Mouse (Mus musculus) limb, embryonic 15.5 days (tissue): ENCODE data around the gene Abtb1. TPM values are rescaled to one million over a fixed set of nuclear protein-coding genes. Genes with fewer than 3 reads are reported as not detected.

ENCODE experiments used
- ATAC-seq: fragments of 200-750 bp; cut with Nextera tagmentation; 2 replicates; pipeline ENCODE4 v1.8.0; 2017; ENCODE audit warnings: low read depth, moderate TSS enrichment; ENCODE audit not compliant: insufficient number of reproducible peaks, low FRiP score, low TSS enrichment
- H3K27ac ChIP-seq: fragments of 300-500 bp; sonication (generic); 2 replicates; pipeline ENCODE4 v1.5.1; 2015; ENCODE audit warnings: moderate library complexity, mild to moderate bottlenecking, inconsistent platforms
- H3K27me3 ChIP-seq: fragments of 300-500 bp; sonication (generic); 2 replicates; pipeline ENCODE4 v1.6.1; 2015; ENCODE audit warnings: inconsistent platforms
- H3K36me3 ChIP-seq: fragments of 300-500 bp; sonication (generic); 2 replicates; pipeline ENCODE4 v1.6.1; 2015; ENCODE audit warnings: inconsistent platforms
- H3K4me1 ChIP-seq: fragments of 300-500 bp; sonication (generic); 2 replicates; pipeline ENCODE4 v1.6.1; 2015; ENCODE audit warnings: inconsistent platforms
- H3K4me2 ChIP-seq: fragments of 300-500 bp; sonication (generic); 2 replicates; pipeline ENCODE4 v1.6.1; 2015; ENCODE audit warnings: mild to moderate bottlenecking, inconsistent platforms
- H3K4me3 ChIP-seq: fragments of 300-500 bp; sonication (generic); 2 replicates; pipeline ENCODE4 v1.5.1; 2015; ENCODE audit warnings: mild to moderate bottlenecking, inconsistent platforms
- H3K9ac ChIP-seq: fragments of 300-500 bp; sonication (generic); 2 replicates; pipeline ENCODE4 v1.6.1; 2015; ENCODE audit warnings: inconsistent platforms
- H3K9me3 ChIP-seq: fragments of 300-500 bp; sonication (generic); 2 replicates; pipeline ENCODE4 v1.6.1; 2016; ENCODE audit warnings: inconsistent platforms
- WGBS: fragments of 180-500 bp; shearing (Covaris S2); methylation state at CpG from one replicate; pipeline ENCODE4 v1.1.7; 2015; 5-methylcytosine and 5-hydroxymethylcytosine counted together
- polyA plus RNA-seq: library from polyadenylated mRNA; unstranded; fragments of >200 nt; fragmentation: Nextera tagmentation; extraction: Ambion mirVana; gene quantifications from 2 replicates; pipeline ENCODE4 v1.2.1, GENCODE M21; 2015

The Abtb1 gene
- 29.9 and 33.3 TPM in 2 replicates for polyA plus RNA-seq

- ATAC-seq = peak; percentile 99
- H3K4me2 ChIP-seq = peak within 1 kb of the TSS; percentile 90
- peaks cover 34% of the 10 kb centered on the region for H3K36me3 ChIP-seq
- H3K9ac ChIP-seq = peak within 1 kb of the TSS; percentile 76
- H3K4me3 ChIP-seq = peak within 1 kb of the TSS; percentile 89
- peaks cover 23% of the 10 kb centered on the region for H3K4me1 ChIP-seq
- no peaks in the 10 kb centered on the region for H3K9me3 ChIP-seq
- WGBS = 1% methylated on average over 72 of the region's 72 CpGs
- H3K27ac ChIP-seq = peak within 1 kb of the TSS; percentile 90
- no peaks in the 10 kb centered on the region for H3K27me3 ChIP-seq
Measured at GRCm38 (mm10) chr6:88841781-88842689, at the start of gene Abtb1. Abtb1 (minus strand) TSS chr6:88841984.

- 91% methylated on average over 7 of the region's 7 CpGs for WGBS
- H3K9ac ChIP-seq = no peak overlapping the region
Measured at GRCm38 (mm10) chr6:88890832-88891231, 49.0 kb upstream of the Abtb1 start.

GRCm38 (mm10) chr6:88889410-88890042 lies 47.7 kb upstream of the Abtb1 start:
- H3K9ac ChIP-seq = no peak overlapping the region
- no peaks in the 10 kb centered on the region for H3K27me3 ChIP-seq
- 91% methylated on average over 13 of the region's 13 CpGs for WGBS
- H3K4me1 ChIP-seq = no peaks in the 10 kb centered on the region
- no peak overlapping the region for H3K4me2 ChIP-seq
- no peak overlapping the region for H3K4me3 ChIP-seq
- no peak for ATAC-seq
- H3K36me3 ChIP-seq = peaks cover 100% of the 10 kb centered on the region
- H3K9me3 ChIP-seq = no peaks in the 10 kb centered on the region
- H3K27ac ChIP-seq = no peak overlapping the region

More at GRCm38 (mm10) chr6:88890832-88891231, 49.0 kb upstream of the Abtb1 start:
- no peak for ATAC-seq
- Histone ChIP-seq H3K36me3 (peaks cover 99% of the 10 kb centered on the region), H3K4me1 (no peaks in the 10 kb centered on the region), H3K4me3 (no peak overlapping the region), H3K27me3 (no peaks in the 10 kb centered on the region), H3K4me2 (no peak overlapping the region), H3K27ac (no peak overlapping the region), H3K9me3 (no peaks in the 10 kb centered on the region)

DNA sequence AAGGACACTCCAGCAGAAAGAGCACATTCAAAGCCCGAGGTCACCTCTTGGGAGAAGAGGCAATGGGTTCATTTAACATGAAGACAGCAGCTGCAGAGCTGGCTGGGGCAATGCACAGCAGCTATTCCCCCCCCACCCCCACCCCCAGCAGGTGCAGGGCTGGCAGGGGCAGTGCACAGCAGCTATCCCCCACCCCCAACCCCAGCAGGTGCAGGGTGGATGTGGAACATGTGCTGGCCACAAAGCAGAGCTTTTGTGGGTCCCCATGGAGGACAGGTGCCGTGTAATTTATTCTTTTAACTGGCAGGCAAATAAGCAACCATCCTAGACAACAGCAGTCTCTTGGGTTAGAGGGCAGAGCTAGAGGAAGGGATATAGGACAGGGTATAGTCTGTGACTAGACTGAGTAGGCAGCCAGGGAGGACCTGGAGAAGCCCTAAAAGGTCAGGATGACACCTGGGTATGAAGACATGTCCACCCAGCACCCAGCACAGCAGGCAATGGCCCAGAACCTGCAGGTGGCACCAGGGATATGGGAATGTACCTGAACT lies 44.7 kb upstream of the Abtb1 start:
- Histone ChIP-seq H3K4me2 (no peak overlapping the region), H3K9me3 (no peaks in the 10 kb centered on the region), H3K4me3 (no peak overlapping the region), H3K4me1 (no peaks in the 10 kb centered on the region), H3K27me3 (no peaks in the 10 kb centered on the region), H3K27ac (no peak overlapping the region), H3K36me3 (peaks cover 98% of the 10 kb centered on the region), H3K9ac (no peak overlapping the region)
- ATAC-seq = no peak; the same call in 1 of the 2 replicates
- 68% methylated on average over 2 of the region's 2 CpGs for WGBS

DNA sequence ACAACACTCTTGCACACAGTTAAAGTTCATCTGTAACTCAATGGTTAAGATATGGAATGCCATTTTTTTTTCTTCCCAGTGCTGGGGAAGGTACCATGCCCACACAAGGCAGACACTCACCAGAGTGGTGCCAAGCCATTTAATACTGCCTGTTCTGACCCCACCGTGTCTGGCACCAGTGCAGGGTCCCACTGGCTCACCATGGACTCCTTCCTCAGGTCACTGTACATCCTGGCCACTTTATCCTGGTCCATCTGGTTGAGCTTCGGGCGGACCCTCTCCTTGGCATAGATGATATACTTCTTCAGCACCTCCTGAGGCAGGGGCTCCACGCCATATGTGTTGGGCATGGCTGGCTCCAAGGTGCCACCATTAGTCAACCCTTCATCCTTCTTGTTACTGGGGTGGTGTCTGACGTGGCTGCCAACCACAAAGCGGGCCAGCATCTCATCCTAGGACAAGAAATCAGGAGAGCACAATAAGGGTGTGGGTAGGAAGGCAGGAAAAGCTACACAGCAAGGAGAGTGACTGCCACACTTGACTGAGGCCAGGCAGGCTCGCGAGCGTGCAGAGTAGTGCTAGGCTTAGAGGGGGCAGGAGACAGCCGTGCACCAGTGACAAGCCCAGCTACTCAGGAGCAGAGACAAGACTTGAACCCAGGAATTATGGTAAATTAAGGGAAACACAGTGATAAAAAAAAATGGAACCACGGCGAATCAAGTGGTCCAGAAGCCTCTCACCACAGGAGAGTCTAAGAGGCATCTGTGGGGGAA lies 44.0 kb upstream of the Abtb1 start:
- Histone ChIP-seq H3K9ac (no peak overlapping the region), H3K4me3 (no peak overlapping the region), H3K9me3 (no peaks in the 10 kb centered on the region), H3K4me2 (no peak overlapping the region), H3K27me3 (no peaks in the 10 kb centered on the region), H3K4me1 (no peaks in the 10 kb centered on the region), H3K36me3 (peaks cover 95% of the 10 kb centered on the region), H3K27ac (no peak overlapping the region)
- ATAC-seq = no peak
- 90% methylated on average over 12 of the region's 12 CpGs for WGBS

DNA sequence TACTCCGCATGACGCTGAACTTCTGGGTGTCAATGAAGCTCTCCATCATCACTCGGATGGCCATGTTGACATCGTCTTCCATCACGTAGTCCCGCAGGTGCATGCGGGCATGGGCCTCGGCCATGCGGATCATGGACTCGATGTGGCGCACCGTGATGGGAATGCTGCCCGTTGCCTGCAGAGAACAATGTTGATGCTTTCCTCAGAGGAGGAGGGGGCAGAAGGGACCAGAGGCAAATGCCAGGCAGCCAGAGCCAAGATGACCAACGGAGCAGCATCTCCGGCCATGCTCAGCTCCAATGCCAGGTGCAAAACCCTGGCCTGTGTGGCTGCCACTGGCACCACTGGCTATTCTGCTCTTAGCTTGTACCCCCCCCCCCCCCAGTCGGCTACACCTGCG lies 42.9 kb upstream of the Abtb1 start:
- H3K4me2 ChIP-seq = no peak overlapping the region
- H3K4me3 ChIP-seq = no peak overlapping the region
- ATAC-seq = no peak
- no peak overlapping the region for H3K27ac ChIP-seq
- H3K4me1 ChIP-seq = no peaks in the 10 kb centered on the region
- H3K9ac ChIP-seq = no peak overlapping the region
- WGBS = 95% methylated on average over 17 of the region's 17 CpGs
- no peaks in the 10 kb centered on the region for H3K9me3 ChIP-seq
- H3K36me3 ChIP-seq = peaks cover 93% of the 10 kb centered on the region
- no peaks in the 10 kb centered on the region for H3K27me3 ChIP-seq

DNA sequence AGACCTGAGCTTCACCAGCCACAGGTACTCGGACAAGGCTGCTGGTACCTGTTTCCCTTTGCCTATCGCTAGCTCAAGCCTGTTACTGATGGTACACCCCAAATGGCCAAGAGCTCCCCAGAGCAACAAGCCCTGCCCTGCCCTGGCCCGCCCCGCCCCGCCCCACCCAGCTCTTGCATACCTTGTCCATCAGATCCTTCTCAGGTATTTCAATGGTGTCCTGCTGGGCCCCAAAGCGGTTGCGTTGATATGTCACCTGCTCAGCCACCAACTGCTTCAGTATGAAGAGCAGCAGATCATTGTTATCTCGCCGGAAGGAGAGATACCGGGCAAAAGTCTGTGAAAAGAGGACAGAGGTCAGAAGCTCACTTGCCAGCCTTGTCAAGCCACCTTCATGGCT lies 42.4 kb upstream of the Abtb1 start:
- H3K9ac ChIP-seq = no peak overlapping the region
- no peaks in the 10 kb centered on the region for H3K27me3 ChIP-seq
- 90% methylated on average over 10 of the region's 10 CpGs for WGBS
- H3K9me3 ChIP-seq = no peaks in the 10 kb centered on the region
- no peak overlapping the region for H3K4me2 ChIP-seq
- H3K27ac ChIP-seq = no peak overlapping the region
- ATAC-seq = no peak
- H3K4me1 ChIP-seq = no peaks in the 10 kb centered on the region
- peaks cover 88% of the 10 kb centered on the region for H3K36me3 ChIP-seq
- no peak overlapping the region for H3K4me3 ChIP-seq

DNA sequence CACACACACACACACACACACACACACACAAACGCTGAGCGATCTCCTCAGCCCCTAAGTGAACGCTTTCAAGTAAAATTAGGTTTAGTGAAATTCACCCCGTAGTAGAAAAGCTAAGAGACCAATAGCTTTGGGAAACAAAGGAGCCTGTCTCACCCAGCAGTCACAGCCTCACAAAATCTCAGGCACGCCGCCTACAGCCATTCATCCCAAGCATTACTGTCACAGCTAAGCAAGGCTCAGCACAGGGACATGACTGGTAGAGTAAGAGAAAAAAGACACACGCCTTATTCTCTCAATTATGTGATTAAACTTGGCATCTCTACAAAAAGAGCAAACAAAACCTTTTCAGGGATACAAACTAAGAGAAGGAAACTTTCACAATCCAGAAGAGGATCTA lies 39.5 kb upstream of the Abtb1 start:
- no peaks in the 10 kb centered on the region for H3K9me3 ChIP-seq
- WGBS = 85% methylated on average over 7 of the region's 7 CpGs
- no peak overlapping the region for H3K4me3 ChIP-seq
- H3K4me1 ChIP-seq = no peaks in the 10 kb centered on the region
- H3K4me2 ChIP-seq = no peak overlapping the region
- peaks cover 60% of the 10 kb centered on the region for H3K36me3 ChIP-seq
- H3K27me3 ChIP-seq = no peaks in the 10 kb centered on the region
- no peak overlapping the region for H3K27ac ChIP-seq
- H3K9ac ChIP-seq = no peak overlapping the region
- no peak for ATAC-seq

GRCm38 (mm10) chr6:88879471-88879870 lies 37.7 kb upstream of the Abtb1 start:
- H3K27ac ChIP-seq = no peak overlapping the region
- H3K36me3 ChIP-seq = peaks cover 41% of the 10 kb centered on the region
- no peak overlapping the region for H3K4me2 ChIP-seq
- 0 out of 2 replicates have a peak, but pooled peaks cover 11% of the 10 kb centered on the region for H3K27me3 ChIP-seq
- no peak for ATAC-seq
- H3K4me1 ChIP-seq = peaks cover 6% of the 10 kb centered on the region
- H3K4me3 ChIP-seq = no peak overlapping the region
- WGBS = 64% methylated on average over 4 of the region's 4 CpGs
- H3K9ac ChIP-seq = no peak overlapping the region
- H3K9me3 ChIP-seq = no peaks in the 10 kb centered on the region

DNA sequence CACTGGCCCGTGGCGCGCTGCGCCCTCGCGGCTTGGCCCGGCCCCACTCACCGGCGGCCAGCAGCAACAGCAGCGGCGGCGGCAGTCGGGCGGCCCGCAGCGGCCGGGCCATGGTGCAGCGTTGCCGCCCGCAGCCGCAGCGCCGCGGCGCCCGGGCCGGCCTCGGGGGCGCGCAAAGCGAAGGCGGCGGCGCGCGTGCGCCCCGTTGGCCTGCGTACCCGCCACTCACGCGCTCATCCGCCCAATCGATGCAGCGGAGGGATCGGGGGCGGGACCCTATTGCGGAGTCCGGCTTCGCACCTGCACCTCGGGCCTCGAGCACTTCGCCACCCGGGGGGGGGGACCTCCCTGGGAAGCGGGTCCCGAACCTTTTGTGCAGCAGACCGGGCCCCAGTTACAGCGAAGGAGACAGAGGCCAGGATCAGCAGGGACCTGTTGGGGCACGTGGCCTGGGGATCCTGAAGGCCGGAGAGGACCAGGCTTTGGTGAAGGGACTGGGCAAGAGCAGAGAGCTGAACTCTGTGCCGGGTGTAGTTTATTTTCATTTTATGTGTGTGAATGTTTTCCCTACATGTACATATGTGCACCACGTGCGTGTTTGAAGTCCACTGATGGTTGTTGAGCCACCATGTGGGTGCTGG lies 33.2 kb upstream of the Abtb1 start, which contains the start of gene Podxl2:
Gene Podxl2 (minus strand): TSS at position 177 of the 641 bp plus-strand sequence.
- H3K4me3 ChIP-seq = peak within 1 kb of the TSS; percentile 81
- ATAC-seq = peak; percentile 64; the same call in 1 of the 2 replicates
- H3K4me1 ChIP-seq = peaks cover 27% of the 10 kb centered on the region
- H3K27me3 ChIP-seq = peaks cover 15% of the 10 kb centered on the region; the same call in 1 of the 2 replicates
- 0 out of 2 replicates have a peak, but pooled peaks cover 1% of the 10 kb centered on the region for H3K36me3 ChIP-seq
- peak within 1 kb of the TSS; percentile 76 for H3K9ac ChIP-seq
- peak within 1 kb of the TSS; percentile 98 for H3K4me2 ChIP-seq
- H3K9me3 ChIP-seq = no peaks in the 10 kb centered on the region
- WGBS = 4% methylated on average over 58 of the region's 63 CpGs
- H3K27ac ChIP-seq = no peak within 1 kb of the TSS; the same call in 1 of the 2 replicates
